Mouse (Mus musculus): Measurements from ENCODE around the gene Fastkd1. TPM values are rescaled to one million over a fixed set of nuclear protein-coding genes. Genes with fewer than 3 reads are reported as not detected.

Gene Fastkd1
- polyA plus RNA-seq, 1 experiment from 2014 or later = 6.3 TPM

DNA sequence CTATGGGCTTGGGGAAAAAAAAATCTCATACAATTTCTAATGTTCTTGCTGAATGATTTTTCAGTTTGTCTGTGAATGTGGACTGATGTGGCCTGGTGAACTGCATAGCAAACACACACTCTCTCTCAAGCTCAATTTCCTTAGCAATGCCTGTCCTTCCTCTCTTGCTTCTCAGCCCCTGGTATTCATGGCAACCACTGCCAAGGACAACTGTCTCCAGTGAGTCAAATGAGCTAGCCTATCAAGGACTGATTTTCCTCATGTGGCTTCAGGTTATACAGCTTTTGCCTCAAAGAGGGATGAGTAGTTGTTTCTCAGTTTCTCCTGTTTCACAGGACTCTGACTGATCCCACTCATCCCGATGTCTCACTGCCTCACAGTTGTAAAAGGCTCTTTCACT lies 5.8 kb upstream of the Fastkd1 start:
- WGBS (ENCODE audit: insufficient replicate concordance) = 61% methylated on average over 1 of the region's 1 CpGs
- no peaks in the 10 kb centered on the region for H3K36me3 ChIP-seq (replicated peaks; ENCODE audit: insufficient read depth, low read length)
- DNase-seq = no peak
- H3K4me1 ChIP-seq (ENCODE audit: insufficient read depth) = peaks cover 6% of the 10 kb centered on the region
- no peaks in the 10 kb centered on the region for H3K9me3 ChIP-seq (ENCODE audit: low read length)
- H3K4me3 ChIP-seq (ENCODE audit: low read depth, low read length) = no peak overlapping the region
- H3K9ac ChIP-seq (replicated peaks) = no peak overlapping the region
- no peaks in the 10 kb centered on the region for H3K27me3 ChIP-seq (ENCODE audit: insufficient read depth, low read length)
- no peak for TF ChIP-seq EP300 (IDR thresholded peaks at IDR 0.05; ENCODE audit: low read depth)
- TF ChIP-seq CTCF (IDR thresholded peaks at IDR 0.05; ENCODE audit: low read depth) = no peak
- ATAC-seq = no peak
- no peak overlapping the region for H3K4me2 ChIP-seq (ENCODE audit: low read depth, low read length)
- 0 out of 2 replicates have a peak overlapping the region, but pooled peaks have one; percentile 44 for H3K27ac ChIP-seq (ENCODE audit: low read depth)

DNA sequence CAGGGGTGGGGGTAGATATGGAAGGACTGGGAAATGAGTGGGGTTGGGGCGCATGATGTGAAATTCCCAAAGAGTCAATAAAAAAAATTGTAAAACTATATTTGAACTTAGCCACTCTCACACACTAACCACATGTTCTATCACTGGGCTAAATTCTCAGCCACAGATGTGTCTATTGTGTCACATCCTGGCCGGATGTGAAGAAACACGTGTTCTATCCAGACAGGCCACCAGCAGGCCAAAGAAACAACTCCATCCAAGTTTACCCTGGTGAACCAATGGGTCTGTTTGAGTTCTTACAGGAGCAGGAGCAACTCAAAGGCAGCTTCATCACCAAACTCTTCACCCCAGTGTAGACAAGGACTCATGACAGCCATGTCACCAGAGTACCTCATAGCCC lies 3.2 kb upstream of the Fastkd1 start:
- H3K4me1 ChIP-seq (ENCODE audit: insufficient read depth) = peaks cover 2% of the 10 kb centered on the region; the same call in 1 of the 2 replicates
- TF ChIP-seq CTCF (IDR thresholded peaks at IDR 0.05; ENCODE audit: low read depth) = no peak
- no peak for TF ChIP-seq EP300 (IDR thresholded peaks at IDR 0.05; ENCODE audit: low read depth)
- 45% methylated on average over 3 of the region's 3 CpGs for WGBS (ENCODE audit: insufficient replicate concordance)
- no peak overlapping the region for H3K4me3 ChIP-seq (ENCODE audit: low read depth, low read length)
- no peak overlapping the region for H3K27ac ChIP-seq (ENCODE audit: low read depth)
- DNase-seq (peak; percentile 26), ATAC-seq (no peak)
- no peaks in the 10 kb centered on the region for H3K36me3 ChIP-seq (replicated peaks; ENCODE audit: insufficient read depth, low read length)
- no peaks in the 10 kb centered on the region for H3K27me3 ChIP-seq (ENCODE audit: insufficient read depth, low read length)
- H3K4me2 ChIP-seq (ENCODE audit: low read depth, low read length) = no peak overlapping the region
- H3K9me3 ChIP-seq (ENCODE audit: low read length) = no peaks in the 10 kb centered on the region
- H3K9ac ChIP-seq (replicated peaks) = no peak overlapping the region

- TF ChIP-seq EP300 (IDR thresholded peaks at IDR 0.05; ENCODE audit: low read depth) (no peak), CTCF (IDR thresholded peaks at IDR 0.05; ENCODE audit: low read depth) (no peak)
- Histone ChIP-seq H3K4me1 (ENCODE audit: insufficient read depth) (peaks cover 2% of the 10 kb centered on the region; the same call in 1 of the 2 replicates), H3K9ac (replicated peaks) (no peak overlapping the region), H3K27me3 (ENCODE audit: insufficient read depth, low read length) (no peaks in the 10 kb centered on the region), H3K4me3 (ENCODE audit: low read depth, low read length) (no peak overlapping the region), H3K36me3 (replicated peaks; ENCODE audit: insufficient read depth, low read length) (peaks cover 5% of the 10 kb centered on the region; the same call in 1 of the 2 replicates), H3K9me3 (ENCODE audit: low read length) (no peaks in the 10 kb centered on the region), H3K27ac (ENCODE audit: low read depth) (no peak overlapping the region), H3K4me2 (ENCODE audit: low read depth, low read length) (no peak overlapping the region)
- WGBS (ENCODE audit: insufficient replicate concordance) = 66% methylated on average over 5 of the region's 5 CpGs
- no peak for ATAC-seq
- DNase-seq = no peak
These were observed 810 bp upstream of the Fastkd1 start for GRCm38 (mm10) chr2:69714126-69714525.

GRCm38 (mm10) chr2:69713626-69714014 lies 304 bp upstream of the Fastkd1 start:
- no peaks in the 10 kb centered on the region for H3K9me3 ChIP-seq (ENCODE audit: low read length)
- no peak overlapping the region for H3K9ac ChIP-seq (replicated peaks)
- H3K4me3 ChIP-seq (ENCODE audit: low read depth, low read length) = peak overlapping the region; percentile 86
- DNase-seq (no peak), ATAC-seq (no peak)
- H3K36me3 ChIP-seq (replicated peaks; ENCODE audit: insufficient read depth, low read length) = peaks cover 5% of the 10 kb centered on the region; the same call in 1 of the 2 replicates
- H3K4me2 ChIP-seq (ENCODE audit: low read depth, low read length) = peak overlapping the region; percentile 99
- TF ChIP-seq CTCF (IDR thresholded peaks at IDR 0.05; ENCODE audit: low read depth) (no peak), EP300 (IDR thresholded peaks at IDR 0.05; ENCODE audit: low read depth) (no peak)
- peaks cover 2% of the 10 kb centered on the region; the same call in 1 of the 2 replicates for H3K4me1 ChIP-seq (ENCODE audit: insufficient read depth)
- no peak overlapping the region for H3K27ac ChIP-seq (ENCODE audit: low read depth)
- WGBS (ENCODE audit: insufficient replicate concordance) = 22% methylated on average over 4 of the region's 4 CpGs
- H3K27me3 ChIP-seq (ENCODE audit: insufficient read depth, low read length) = no peaks in the 10 kb centered on the region

GRCm38 (mm10) chr2:69712171-69712570 lies 1.1 kb downstream of the Fastkd1 start:
- H3K9me3 ChIP-seq (ENCODE audit: low read length) = no peaks in the 10 kb centered on the region
- H3K27ac ChIP-seq (ENCODE audit: low read depth) = no peak overlapping the region
- 88% methylated on average over 14 of the region's 14 CpGs for WGBS (ENCODE audit: insufficient replicate concordance)
- H3K36me3 ChIP-seq (replicated peaks; ENCODE audit: insufficient read depth, low read length) = peaks cover 8% of the 10 kb centered on the region
- ATAC-seq (no peak), DNase-seq (no peak)
- peaks cover 2% of the 10 kb centered on the region; the same call in 1 of the 2 replicates for H3K4me1 ChIP-seq (ENCODE audit: insufficient read depth)
- no peaks in the 10 kb centered on the region for H3K27me3 ChIP-seq (ENCODE audit: insufficient read depth, low read length)
- H3K4me3 ChIP-seq (ENCODE audit: low read depth, low read length) = peak overlapping the region; percentile 86; the same call in 1 of the 2 replicates
- no peak overlapping the region for H3K4me2 ChIP-seq (ENCODE audit: low read depth, low read length)
- no peak for TF ChIP-seq CTCF (IDR thresholded peaks at IDR 0.05; ENCODE audit: low read depth)
- H3K9ac ChIP-seq (replicated peaks) = no peak overlapping the region

- Histone ChIP-seq H3K4me2 (ENCODE audit: low read depth, low read length) (no peak overlapping the region), H3K27ac (ENCODE audit: low read depth) (no peak overlapping the region), H3K9me3 (ENCODE audit: low read length) (no peaks in the 10 kb centered on the region), H3K4me1 (ENCODE audit: insufficient read depth) (no peaks in the 10 kb centered on the region), H3K27me3 (ENCODE audit: insufficient read depth, low read length) (no peaks in the 10 kb centered on the region), H3K9ac (replicated peaks) (no peak overlapping the region), H3K4me3 (ENCODE audit: low read depth, low read length) (no peak overlapping the region), H3K36me3 (replicated peaks; ENCODE audit: insufficient read depth, low read length) (peaks cover 43% of the 10 kb centered on the region)
- 89% methylated on average over 8 of the region's 8 CpGs for WGBS (ENCODE audit: insufficient replicate concordance)
- DNase-seq (no peak), ATAC-seq (no peak)
- no peak for TF ChIP-seq CTCF (IDR thresholded peaks at IDR 0.05; ENCODE audit: low read depth)
- no peak for TF ChIP-seq EP300 (IDR thresholded peaks at IDR 0.05; ENCODE audit: low read depth)
These were observed 12.9 kb downstream of the Fastkd1 start for GRCm38 (mm10) chr2:69700446-69700845.

- WGBS (ENCODE audit: insufficient replicate concordance) = 92% methylated on average over 11 of the region's 11 CpGs
- Histone ChIP-seq H3K27ac (ENCODE audit: low read depth) (no peak overlapping the region), H3K4me1 (ENCODE audit: insufficient read depth) (no peaks in the 10 kb centered on the region), H3K4me2 (ENCODE audit: low read depth, low read length) (no peak overlapping the region), H3K36me3 (replicated peaks; ENCODE audit: insufficient read depth, low read length) (peaks cover 24% of the 10 kb centered on the region), H3K4me3 (ENCODE audit: low read depth, low read length) (no peak overlapping the region), H3K27me3 (ENCODE audit: insufficient read depth, low read length) (no peaks in the 10 kb centered on the region), H3K9me3 (ENCODE audit: low read length) (no peaks in the 10 kb centered on the region), H3K9ac (replicated peaks) (no peak overlapping the region)
- ATAC-seq (no peak), DNase-seq (no peak)
- TF ChIP-seq CTCF (IDR thresholded peaks at IDR 0.05; ENCODE audit: low read depth) = peak; percentile 12; the same call in 1 of the 2 replicates
- no peak for TF ChIP-seq EP300 (IDR thresholded peaks at IDR 0.05; ENCODE audit: low read depth)
These were observed 19.8 kb downstream of the Fastkd1 start for GRCm38 (mm10) chr2:69693501-69693900.
